Mouse (Mus musculus) adrenal gland (tissue): ENCODE results near the gene AV320801.
"Not testable (repeated sequence)": the region's sequence is repeated elsewhere in the genome, so short reads cannot be mapped to it uniquely, and the experiment has no call there.

Experiments
- intact Hi-C: fragments of 180-260 bp; cut with DNase I; formaldehyde crosslinking; loops from one replicate; pipeline ENCODE4 v1.15.1; 2025
- long read RNA-seq, 2 experiments: library from polyadenylated mRNA; unstranded; transcript quantifications; one replicate each; pipeline ENCODE4 v2.0.0; 2020; ENCODE audit warnings: borderline replicate concordance in 1 of 2; ENCODE audit not compliant: insufficient replicate concordance in 1 of 2

AV320801 gene
- long read RNA-seq, experiment 1: 0 reads
- long read RNA-seq, experiment 2: 0 reads

GRCm38 (mm10) chrX:135494288-135494687, at the start of gene AV320801:
Gene AV320801 (plus strand): TSS chrX:135494588.
- intact Hi-C loops: not testable (repeated sequence)

- intact Hi-C loops: not testable (repeated sequence)
Observed at GRCm38 (mm10) chrX:135464160-135464559, 30.2 kb upstream of the AV320801 start.

- intact Hi-C loops: not testable (repeated sequence)
Observed at GRCm38 (mm10) chrX:135481902-135482301, 12.5 kb upstream of the AV320801 start.

- intact Hi-C loops: not testable (repeated sequence)
Observed at GRCm38 (mm10) chrX:135483183-135483582, 11.2 kb upstream of the AV320801 start.
